Mouse (Mus musculus) cerebellum, adult 2 months (tissue): ENCODE results near the gene Bbx.

ENCODE experiments used
- CTCF ChIP-seq: fragments of 200-500 bp; IDR thresholded peaks from 2 replicates; pipeline ENCODE4 v1.5.1; 2011; ENCODE audit warnings: low read depth, mild to moderate bottlenecking, control low read depth, low read length, moderate library complexity, borderline replicate concordance; ENCODE audit not compliant: insufficient read depth
- POLR2A ChIP-seq: fragments of 200-500 bp; IDR thresholded peaks from 2 replicates; pipeline ENCODE4 v1.6.1; 2011; ENCODE audit warnings: low read length, control low read depth, borderline replicate concordance; ENCODE audit not compliant: insufficient read depth

- TF ChIP-seq CTCF (no peak), POLR2A (no peak)
These were observed 43.7 kb downstream of the Bbx start for GRCm38 (mm10) chr16:50388499-50388898.
